Mouse (Mus musculus) limb, embryonic 13.5 days (tissue): ENCODE data around the gene Syde1. TPM values are rescaled to one million over a fixed set of nuclear protein-coding genes. Genes with fewer than 3 reads are reported as not detected.
A peak's percentile ranks its signal among the peaks of the same experiment; 100 is the strongest.
"Not testable (repeated sequence)": the region's sequence is repeated elsewhere in the genome, so short reads cannot be mapped to it uniquely, and the experiment has no call there.

Experiments
- ATAC-seq: fragments of 200-750 bp; cut with Nextera tagmentation; 2 replicates; pipeline ENCODE4 v1.8.0; 2017; ENCODE audit warnings: low read depth, moderate number of reproducible peaks, moderate TSS enrichment; ENCODE audit not compliant: low FRiP score
- H3K27ac ChIP-seq: fragments of 300-500 bp; sonication (generic); 2 replicates; pipeline ENCODE4 v1.5.1; 2015; ENCODE audit warnings: inconsistent platforms, mild to moderate bottlenecking, moderate library complexity
- H3K27me3 ChIP-seq: fragments of 300-500 bp; sonication (generic); 2 replicates; pipeline ENCODE4 v1.6.1; 2015; ENCODE audit warnings: mild to moderate bottlenecking, inconsistent platforms
- H3K36me3 ChIP-seq: fragments of 300-500 bp; sonication (generic); 2 replicates; pipeline ENCODE4 v1.6.1; 2015; ENCODE audit warnings: inconsistent platforms, mild to moderate bottlenecking, moderate library complexity
- H3K4me1 ChIP-seq: fragments of 300-500 bp; sonication (generic); 2 replicates; pipeline ENCODE4 v1.6.1; 2015; ENCODE audit warnings: inconsistent platforms
- H3K4me2 ChIP-seq: fragments of 300-500 bp; sonication (generic); replicated peaks from 2 replicates; pipeline ENCODE4 v1.6.1; 2015; ENCODE audit warnings: inconsistent platforms, mild to moderate bottlenecking, moderate library complexity
- H3K4me3 ChIP-seq: fragments of 300-500 bp; sonication (generic); 2 replicates; pipeline ENCODE4 v1.5.1; 2015; ENCODE audit warnings: moderate library complexity, mild to moderate bottlenecking, inconsistent platforms
- H3K9ac ChIP-seq: fragments of 300-500 bp; sonication (generic); 2 replicates; pipeline ENCODE4 v1.6.1; 2015; ENCODE audit warnings: mild to moderate bottlenecking, inconsistent platforms
- H3K9me3 ChIP-seq: fragments of 300-500 bp; sonication (generic); 2 replicates; pipeline ENCODE4 v1.6.1; 2016; ENCODE audit warnings: inconsistent platforms
- WGBS: fragments of 180-500 bp; shearing (Covaris S2); methylation state at CpG from one replicate; pipeline ENCODE4 v1.1.7; 2015; 5-methylcytosine and 5-hydroxymethylcytosine counted together
- polyA plus RNA-seq: library from polyadenylated mRNA; unstranded; fragments of >200 nt; fragmentation: Nextera tagmentation; extraction: Ambion mirVana; gene quantifications from 2 replicates; pipeline ENCODE4 v1.2.1, GENCODE M21; 2015

Gene Syde1
- polyA plus RNA-seq = 27.0 and 27.4 TPM in 2 replicates

- 4% methylated on average over 45 of the region's 54 CpGs for WGBS
- peak; percentile 83 for ATAC-seq
- H3K27me3 ChIP-seq = no peaks in the 10 kb centered on the region
- peaks cover 18% of the 10 kb centered on the region for H3K4me1 ChIP-seq
- H3K4me3 ChIP-seq = peak within 1 kb of the TSS; percentile 76
- peak within 1 kb of the TSS; percentile 81 for H3K4me2 ChIP-seq
- peak within 1 kb of the TSS; percentile 91 for H3K9ac ChIP-seq
- H3K27ac ChIP-seq = peak within 1 kb of the TSS; percentile 90
- peaks cover 33% of the 10 kb centered on the region for H3K36me3 ChIP-seq
- no peaks in the 10 kb centered on the region for H3K9me3 ChIP-seq
Measured at GRCm38 (mm10) chr10:78591406-78592328, at the start of gene Syde1. Gene Syde1 (minus strand): TSS chr10:78591964.

- Histone ChIP-seq H3K4me1 (no peaks in the 10 kb centered on the region), H3K27ac (no peak overlapping the region), H3K4me3 (no peak overlapping the region), H3K9me3 (no peaks in the 10 kb centered on the region), H3K9ac (no peak overlapping the region), H3K27me3 (no peaks in the 10 kb centered on the region), H3K36me3 (no peaks in the 10 kb centered on the region), H3K4me2 (no peak overlapping the region)
- ATAC-seq = no peak
- WGBS = 17% methylated on average over 6 of the region's 6 CpGs
Measured at GRCm38 (mm10) chr10:78632311-78632710, 40.5 kb upstream of the Syde1 start.

- no peak overlapping the region for H3K4me3 ChIP-seq
Measured at GRCm38 (mm10) chr10:78630194-78630593, 38.4 kb upstream of the Syde1 start.

GRCm38 (mm10) chr10:78623143-78623542 is 31.4 kb upstream of the Syde1 start:
- H3K36me3 ChIP-seq, H3K27ac ChIP-seq, H3K9me3 ChIP-seq, H3K4me1 ChIP-seq, H3K4me2 ChIP-seq, H3K9ac ChIP-seq, H3K4me3 ChIP-seq, H3K27me3 ChIP-seq, ATAC-seq: not testable (repeated sequence)
- 72% methylated on average over 3 of the region's 3 CpGs for WGBS

More at GRCm38 (mm10) chr10:78630194-78630593, 38.4 kb upstream of the Syde1 start:
- Histone ChIP-seq H3K4me1 (no peaks in the 10 kb centered on the region), H3K27ac (no peak overlapping the region), H3K27me3 (no peaks in the 10 kb centered on the region), H3K4me2 (no peak overlapping the region), H3K9me3 (no peaks in the 10 kb centered on the region), H3K36me3 (no peaks in the 10 kb centered on the region), H3K9ac (no peak overlapping the region)
- 83% methylated on average over 4 of the region's 4 CpGs for WGBS
- no peak for ATAC-seq

GRCm38 (mm10) chr10:78617974-78618373 is 26.2 kb upstream of the Syde1 start, which contains the start of gene Olfr1357:
Gene Olfr1357 (minus strand): TSS chr10:78618074.
- 84% methylated on average over 1 of the region's 1 CpGs for WGBS
- Histone ChIP-seq H3K36me3 (no peaks in the 10 kb centered on the region), H3K27me3 (no peaks in the 10 kb centered on the region), H3K9ac (no peak within 1 kb of the TSS), H3K4me2 (no peak within 1 kb of the TSS), H3K4me3 (no peak within 1 kb of the TSS), H3K27ac (no peak within 1 kb of the TSS), H3K9me3 (0 out of 2 replicates have a peak, but pooled peaks cover 3% of the 10 kb centered on the region), H3K4me1 (no peaks in the 10 kb centered on the region)
- no peak for ATAC-seq

- Histone ChIP-seq H3K4me1 (no peaks in the 10 kb centered on the region), H3K4me3 (no peak overlapping the region), H3K27ac (no peak overlapping the region), H3K4me2 (no peak overlapping the region), H3K9me3 (no peaks in the 10 kb centered on the region), H3K27me3 (no peaks in the 10 kb centered on the region), H3K9ac (no peak overlapping the region), H3K36me3 (no peaks in the 10 kb centered on the region)
- WGBS = 79% methylated on average over 3 of the region's 3 CpGs
- no peak for ATAC-seq
Measured at GRCm38 (mm10) chr10:78607602-78608001, 15.8 kb upstream of the Syde1 start.

- no peaks in the 10 kb centered on the region for H3K4me1 ChIP-seq
- H3K4me2 ChIP-seq = no peak overlapping the region
- H3K27ac ChIP-seq = no peak overlapping the region
- no peak for ATAC-seq
- no peaks in the 10 kb centered on the region for H3K9me3 ChIP-seq
- H3K36me3 ChIP-seq = no peaks in the 10 kb centered on the region
- no peak overlapping the region for H3K9ac ChIP-seq
- H3K27me3 ChIP-seq = no peaks in the 10 kb centered on the region
- H3K4me3 ChIP-seq = no peak overlapping the region
- WGBS = 46% methylated on average over 3 of the region's 3 CpGs
Measured at GRCm38 (mm10) chr10:78605080-78605479, 13.3 kb upstream of the Syde1 start.

- Histone ChIP-seq H3K4me1 (no peaks in the 10 kb centered on the region), H3K9ac (no peak overlapping the region), H3K4me3 (no peak overlapping the region), H3K36me3 (no peaks in the 10 kb centered on the region), H3K27me3 (no peaks in the 10 kb centered on the region), H3K9me3 (no peaks in the 10 kb centered on the region), H3K4me2 (no peak overlapping the region), H3K27ac (no peak overlapping the region)
- WGBS = 84% methylated on average over 5 of the region's 5 CpGs
- no peak for ATAC-seq
Measured at GRCm38 (mm10) chr10:78599865-78600264, 8.1 kb upstream of the Syde1 start.

GRCm38 (mm10) chr10:78594566-78594965 is 2.8 kb upstream of the Syde1 start:
- H3K36me3 ChIP-seq = peaks cover 6% of the 10 kb centered on the region
- peaks cover 18% of the 10 kb centered on the region for H3K4me1 ChIP-seq
- no peak overlapping the region for H3K9ac ChIP-seq
- no peaks in the 10 kb centered on the region for H3K27me3 ChIP-seq
- no peak overlapping the region for H3K27ac ChIP-seq
- no peak overlapping the region for H3K4me3 ChIP-seq
- no peak overlapping the region for H3K4me2 ChIP-seq
- no peak for ATAC-seq
- no peaks in the 10 kb centered on the region for H3K9me3 ChIP-seq

- 76% methylated on average over 6 of the region's 6 CpGs for WGBS
- ATAC-seq = no peak
Measured at GRCm38 (mm10) chr10:78594157-78594556, 2.4 kb upstream of the Syde1 start.

GRCm38 (mm10) chr10:78593736-78594135 is 2.0 kb upstream of the Syde1 start:
- Histone ChIP-seq H3K9ac (no peak overlapping the region), H3K27me3 (no peaks in the 10 kb centered on the region), H3K36me3 (peaks cover 15% of the 10 kb centered on the region), H3K9me3 (no peaks in the 10 kb centered on the region), H3K4me1 (peaks cover 18% of the 10 kb centered on the region), H3K4me3 (no peak overlapping the region), H3K4me2 (no peak overlapping the region), H3K27ac (no peak overlapping the region)
- no peak for ATAC-seq
- 93% methylated on average over 5 of the region's 5 CpGs for WGBS

More at GRCm38 (mm10) chr10:78594157-78594556, 2.4 kb upstream of the Syde1 start:
- Histone ChIP-seq H3K4me2 (no peak overlapping the region), H3K4me1 (peaks cover 18% of the 10 kb centered on the region), H3K9me3 (no peaks in the 10 kb centered on the region), H3K27me3 (no peaks in the 10 kb centered on the region), H3K4me3 (no peak overlapping the region), H3K27ac (no peak overlapping the region), H3K36me3 (peaks cover 10% of the 10 kb centered on the region), H3K9ac (no peak overlapping the region)

GRCm38 (mm10) chr10:78592856-78593379 is 1.2 kb upstream of the Syde1 start:
- H3K9ac ChIP-seq = no peak overlapping the region

More at GRCm38 (mm10) chr10:78592856-78593379, 1.2 kb upstream of the Syde1 start:
- Histone ChIP-seq H3K36me3 (peaks cover 21% of the 10 kb centered on the region), H3K27ac (no peak overlapping the region), H3K4me1 (peaks cover 18% of the 10 kb centered on the region), H3K4me2 (no peak overlapping the region), H3K27me3 (no peaks in the 10 kb centered on the region), H3K9me3 (no peaks in the 10 kb centered on the region), H3K4me3 (no peak overlapping the region)
- no peak for ATAC-seq
- 79% methylated on average over 4 of the region's 4 CpGs for WGBS
